ENCODE assay signal across 8 mouse cellular contexts in the genomic region with DNA sequence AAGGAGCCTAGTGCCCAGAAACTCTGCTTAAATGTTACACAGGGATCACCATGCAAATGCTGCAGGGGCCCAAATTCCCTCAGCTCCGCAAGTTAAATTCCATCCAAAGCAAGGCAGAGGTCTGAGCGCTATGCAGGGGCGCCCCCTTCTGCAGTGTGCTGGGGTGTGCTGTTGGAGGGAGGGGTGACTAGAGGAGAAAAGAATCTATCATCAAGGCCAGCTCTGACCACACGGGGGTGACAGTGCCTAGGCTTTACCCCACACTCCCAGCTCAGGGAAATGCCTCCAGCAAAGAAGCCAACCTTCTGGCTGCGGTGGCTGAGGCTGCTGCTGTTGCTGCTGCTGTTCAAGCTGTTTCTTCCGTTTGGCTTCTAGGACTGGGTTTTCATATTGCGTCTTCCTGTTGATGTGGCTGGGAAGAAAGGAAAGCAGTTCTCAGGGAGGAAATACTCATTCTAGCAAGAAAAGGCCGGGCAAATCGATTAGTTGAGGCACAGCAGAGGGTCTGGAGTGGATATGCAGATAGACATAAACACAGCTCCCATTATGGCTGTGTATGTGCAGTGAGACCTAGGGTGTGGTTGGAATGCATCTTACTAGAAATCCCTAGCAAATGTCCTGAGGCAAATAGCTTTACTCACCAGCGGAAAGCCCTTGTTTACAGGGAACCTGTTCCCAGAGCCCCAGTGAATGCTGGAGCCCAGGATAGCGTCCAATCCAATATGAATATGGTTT.
DNase-seq lines count a peak whose midpoint lies in the region; ATAC-seq lines count a peak whose summit lies in the region.

No protein-coding gene starts in this region.

- 30% methylated on average over 11 of the region's 11 CpGs for WGBS in intestine, embryonic 16.5 days

- H3K4me2 ChIP-seq in intestine, embryonic 16.5 days (ENCODE audit: low read depth, low read length), result no peak overlapping the region

- peak overlapping the region; percentile 64 for H3K27ac ChIP-seq in intestine, embryonic 16.5 days (ENCODE audit: low read length)

- peak; percentile 86 for ATAC-seq in intestine, embryonic 16.5 days
- peak; percentile 100 for ATAC-seq in megakaryocyte progenitor cell, adult 5-6 weeks (replicated peaks; ENCODE audit: poor library complexity)
- ATAC-seq in inflammation-experienced regulatory T-cells, adult 6 months, result no peak

- H3K9ac ChIP-seq in intestine, embryonic 16.5 days (ENCODE audit: low read depth, low read length), result no peak overlapping the region

- H3K27me3 ChIP-seq in intestine, embryonic 16.5 days (replicated peaks; ENCODE audit: control insufficient read depth, insufficient read depth, low read length), result no peaks in the 10 kb centered on the region

- DNase-seq in adrenal gland, postnatal 14 days, result peak; percentile 93
- peak; percentile 69 for DNase-seq in embryo, embryonic 11.5 days (ENCODE audit: low read depth, low spot score)
- DNase-seq in gastrocnemius, postnatal 4 days (ENCODE audit: low spot score in 2 of 2), result peak; percentile 71 to 83
- peak; percentile 80 to 89 for DNase-seq in left cerebral cortex, postnatal 10 days (ENCODE audit: extremely low spot score in 1 of 2, low spot score in 2 of 2)
- peak; percentile 74 for DNase-seq in right cerebral cortex, postnatal 4 days

- no peak overlapping the region for H3K4me3 ChIP-seq in intestine, embryonic 16.5 days (ENCODE audit: low read length)

- no peaks in the 10 kb centered on the region for H3K9me3 ChIP-seq in intestine, embryonic 16.5 days (ENCODE audit: control insufficient read depth, low read length)

- intact Hi-C loops in left cerebral cortex, postnatal 10 days (cut with DNase I), result loop anchor here (5.0 to 10.0 kb wide), 2 partner anchors 227 to 285 kb away; no protein-coding TSS in a partner anchor

- H3K36me3 ChIP-seq in intestine, embryonic 16.5 days (ENCODE audit: control insufficient read depth, insufficient read depth, low read length), result no peaks in the 10 kb centered on the region; the same call in 1 of the 2 replicates

- peaks cover 4% of the 10 kb centered on the region; the same call in 1 of the 2 replicates for H3K4me1 ChIP-seq in intestine, embryonic 16.5 days (ENCODE audit: control insufficient read depth, insufficient read depth, low read length)
